Mouse (Mus musculus): Measurements from ENCODE around the gene Secisbp2l.

Gene Secisbp2l

GRCm38 (mm10) chr2:125704907-125705631 is 77.6 kb downstream of the Secisbp2l start:
- DNase-seq (ENCODE audit: low spot score): peak; percentile 25

DNA sequence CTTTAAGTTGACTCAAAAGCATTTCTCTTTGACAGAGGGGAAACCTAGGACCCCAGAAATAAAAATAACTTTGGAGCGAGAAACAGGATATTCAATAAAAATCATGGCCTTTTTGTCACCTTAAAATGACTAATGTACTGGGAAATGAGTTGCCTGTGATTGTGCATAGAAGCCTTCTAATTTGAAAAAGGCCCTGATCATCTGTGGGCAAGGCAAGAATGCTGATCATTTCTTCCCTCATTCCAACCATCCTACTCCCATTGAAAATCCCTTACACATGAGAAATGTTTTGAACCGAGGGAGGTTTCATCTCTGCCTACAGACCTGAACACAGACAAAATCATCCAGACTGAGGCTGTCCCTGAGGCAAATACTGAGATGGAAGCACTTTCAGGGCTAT is 79.8 kb downstream of the Secisbp2l start:
- DNase-seq (ENCODE audit: low spot score): no peak

DNA sequence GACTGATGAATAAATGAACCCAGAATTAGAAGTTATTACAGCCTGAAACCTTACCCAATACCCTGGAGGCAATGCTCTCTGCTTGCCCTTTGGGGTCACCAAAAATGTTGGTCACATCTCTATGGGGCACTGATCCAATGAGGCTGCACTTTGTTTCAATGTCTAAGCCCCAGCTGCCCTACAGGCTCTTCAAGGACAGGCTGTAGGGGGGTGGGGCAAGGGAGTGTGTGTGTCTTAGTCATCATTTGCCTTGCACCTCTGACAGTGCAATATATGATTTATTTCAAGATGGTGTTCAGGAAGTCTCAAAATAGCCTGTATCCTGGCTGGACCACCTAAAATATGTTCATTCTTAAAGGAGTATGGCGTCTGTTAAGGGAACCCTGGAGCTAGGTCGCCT is 81.1 kb downstream of the Secisbp2l start:
- no peak for DNase-seq (ENCODE audit: low spot score)

DNA sequence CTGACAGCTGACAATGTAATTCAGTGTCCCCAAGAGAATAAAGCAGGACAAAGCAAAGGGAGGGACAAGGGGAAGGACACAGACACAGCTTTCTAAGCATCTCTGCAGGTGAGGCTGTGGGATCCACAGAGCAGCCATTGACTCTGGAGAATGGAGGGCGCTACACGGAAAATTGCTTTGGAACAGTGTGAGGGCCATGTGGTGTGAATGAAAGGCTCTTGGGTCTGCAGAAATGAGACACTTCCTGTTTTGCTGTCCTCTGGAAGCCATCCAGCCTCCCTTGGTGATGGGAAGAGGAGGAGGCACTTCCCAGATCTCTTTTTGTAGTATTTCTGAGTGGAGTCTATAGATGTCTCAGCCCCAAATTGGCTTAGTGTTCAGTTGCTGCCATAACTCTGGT is 86.5 kb downstream of the Secisbp2l start:
- no peak for DNase-seq (ENCODE audit: low spot score)

DNA sequence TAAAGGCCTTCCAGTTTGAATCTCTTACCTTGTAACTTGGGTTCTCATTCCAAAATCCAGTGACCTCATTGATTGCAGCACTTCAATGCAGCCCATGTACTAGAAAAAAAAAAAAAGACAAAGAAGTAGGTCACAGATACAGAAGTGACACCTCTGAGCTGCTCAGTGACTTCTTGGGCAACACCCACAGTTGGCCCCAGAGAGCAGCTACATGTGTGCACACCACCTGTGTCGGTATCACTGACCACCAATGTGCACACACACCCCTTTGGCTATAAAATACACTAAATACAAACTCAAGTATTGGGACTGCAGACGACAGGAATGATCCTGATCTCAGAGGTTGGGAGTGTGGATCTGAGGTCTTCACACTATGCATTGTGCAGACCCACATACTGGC is 87.9 kb downstream of the Secisbp2l start:
- DNase-seq (ENCODE audit: low spot score): no peak

DNA sequence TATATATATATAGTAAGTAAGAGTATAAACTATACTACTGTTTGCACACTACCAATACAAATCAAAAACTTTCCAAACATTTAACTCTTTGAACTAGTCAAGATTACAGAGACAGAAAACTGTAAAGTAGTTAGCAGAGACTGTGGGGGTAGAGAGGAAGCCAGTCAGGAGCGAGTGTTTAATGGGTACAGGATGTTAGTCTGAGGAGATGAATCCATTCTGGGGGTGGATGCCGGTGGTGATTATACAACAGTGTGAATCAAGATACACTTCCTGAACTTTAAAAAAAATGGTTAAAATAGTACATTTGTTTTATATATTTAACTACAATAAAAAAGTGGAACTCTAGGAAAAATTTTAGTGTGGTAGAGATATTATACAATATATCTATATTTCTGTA is 90.7 kb downstream of the Secisbp2l start:
- DNase-seq (ENCODE audit: low spot score): no peak
